Mouse (Mus musculus) lung, adult 2 months (tissue): ENCODE data around the gene 4930451I11Rik.

Source experiments
- CTCF ChIP-seq: fragments of 200-500 bp; IDR thresholded peaks from 2 replicates; pipeline ENCODE4 v1.5.1; 2011; ENCODE audit warnings: mild to moderate bottlenecking, low read length, control low read depth; ENCODE audit not compliant: insufficient read depth
- POLR2A ChIP-seq: fragments of 200-500 bp; IDR thresholded peaks from 2 replicates; pipeline ENCODE4 v1.6.1; 2011; ENCODE audit warnings: low read depth, mild to moderate bottlenecking, control low read depth, low read length, borderline replicate concordance; ENCODE audit errors: extremely low read depth

DNA sequence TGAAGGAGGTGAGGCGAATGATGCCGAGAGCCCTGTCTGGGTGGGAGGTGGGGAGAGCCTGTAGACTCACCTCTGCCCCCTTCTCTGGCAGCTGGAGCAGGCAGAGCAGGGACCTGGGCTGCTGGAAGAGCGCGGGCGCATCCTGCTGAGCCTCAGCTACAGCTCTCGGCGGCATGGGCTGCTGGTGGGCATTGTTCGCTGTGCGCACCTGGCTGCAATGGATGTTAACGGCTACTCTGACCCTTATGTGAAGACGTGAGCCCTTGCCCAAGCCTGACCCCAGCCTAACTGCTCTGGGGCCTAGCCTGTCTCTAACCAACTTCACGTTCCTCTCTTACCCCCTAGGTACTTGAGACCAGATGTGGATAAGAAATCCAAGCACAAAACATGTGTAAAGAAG lies 19.8 kb upstream of the 4930451I11Rik start:
- no peak for TF ChIP-seq CTCF
- TF ChIP-seq POLR2A: 0 out of 2 replicates have a peak, but pooled peaks have one; percentile 7
